Mouse (Mus musculus) spleen, adult 18-20 months (tissue): Measurements from ENCODE around the gene Il23a.
A peak's percentile ranks its signal among the peaks of the same experiment; 100 is the strongest.
"Not testable (repeated sequence)": the region's sequence is repeated elsewhere in the genome, so short reads cannot be mapped to it uniquely, and the experiment has no call there.

Experiments
- DNase-seq, 2 experiments: peaks; one replicate each; pipeline ENCODE4 v3.0.0; 2022; ENCODE audit warnings: mixed read lengths in 2 of 2

Gene Il23a

DNA sequence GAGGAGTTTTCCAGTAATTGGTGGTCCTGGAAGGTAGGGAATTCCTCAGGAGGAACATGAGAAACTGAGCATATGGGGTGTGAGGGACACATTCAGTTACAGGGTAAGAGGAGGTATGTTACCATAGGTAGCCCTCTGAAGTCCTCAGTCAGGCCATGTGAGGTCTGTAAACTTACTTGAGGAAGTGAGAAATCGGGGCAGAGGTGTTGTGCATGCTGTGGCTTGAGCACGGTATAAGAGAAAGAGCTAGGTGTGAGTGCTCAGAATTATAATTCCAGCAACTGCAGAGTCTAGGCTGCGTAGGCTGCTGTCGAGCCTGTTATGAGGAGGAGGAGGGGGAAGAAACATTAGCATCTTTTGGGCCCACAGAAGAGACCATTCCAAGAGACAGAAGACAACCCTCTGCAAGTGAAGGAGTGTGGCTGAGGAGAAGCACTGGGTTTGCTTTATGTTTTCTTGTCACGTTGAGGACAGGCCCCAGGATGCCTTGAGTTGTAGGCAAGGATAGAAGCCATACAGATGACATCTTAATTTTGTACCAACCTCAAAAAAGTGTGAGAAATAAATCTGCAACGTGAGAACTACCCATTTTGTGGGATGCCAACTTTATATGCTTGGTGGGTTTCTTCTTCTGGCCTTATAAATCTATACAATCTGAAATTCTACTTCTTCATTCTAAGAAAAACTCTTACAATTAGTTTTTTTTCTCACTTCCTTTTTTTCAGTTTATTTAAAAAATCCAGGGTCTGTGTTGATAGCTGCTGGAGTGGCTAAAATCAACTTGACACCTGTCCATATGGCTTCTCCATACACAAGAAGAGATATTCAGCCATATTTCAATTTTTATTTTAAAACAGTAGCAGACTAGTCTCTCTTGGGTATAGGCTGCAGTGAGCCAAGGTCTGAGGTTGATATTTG, 34.9 kb downstream of the Il23a start:
- DNase-seq = peak in 1 of 2 experiments; percentile 23

DNA sequence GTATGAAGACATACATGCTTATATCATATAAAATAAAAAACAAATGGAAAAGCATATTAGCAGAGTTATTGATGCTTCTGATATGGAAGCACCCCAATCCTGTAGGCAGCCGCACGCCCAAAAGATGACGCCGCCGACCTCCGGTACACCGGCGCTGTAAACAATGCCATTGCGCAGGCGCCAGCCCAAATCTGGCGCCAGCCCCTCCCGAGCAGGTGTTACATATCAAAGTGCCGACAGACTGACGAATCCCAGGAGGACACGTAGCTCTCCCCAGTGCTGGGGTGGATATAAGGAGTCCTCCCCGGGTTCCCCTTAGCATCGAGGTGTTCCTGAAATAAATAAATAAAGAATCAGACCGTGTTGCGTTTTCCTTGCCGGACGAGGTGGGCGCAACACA, 36.3 kb downstream of the Il23a start:
- no peak for DNase-seq

DNA sequence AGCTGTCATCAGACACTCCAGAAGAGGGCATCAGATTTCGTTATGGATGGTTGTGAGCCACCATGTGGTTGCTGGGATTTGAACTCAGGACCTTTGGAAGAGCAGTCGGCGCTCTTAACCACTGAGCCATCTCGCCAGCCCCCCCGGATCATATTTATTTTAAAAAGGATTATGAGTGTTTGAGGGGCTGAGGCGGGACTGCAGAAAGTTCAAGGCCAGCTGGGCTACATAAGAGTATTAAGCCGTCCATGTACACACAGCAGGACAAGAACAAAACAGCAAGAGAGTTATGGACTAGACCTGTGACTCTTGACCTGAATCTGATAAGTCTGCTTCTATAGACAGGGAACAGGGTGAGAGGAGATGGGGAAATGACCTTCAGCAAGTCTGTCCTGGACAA, 38.2 kb downstream of the Il23a start:
- not testable (repeated sequence) for DNase-seq

DNA sequence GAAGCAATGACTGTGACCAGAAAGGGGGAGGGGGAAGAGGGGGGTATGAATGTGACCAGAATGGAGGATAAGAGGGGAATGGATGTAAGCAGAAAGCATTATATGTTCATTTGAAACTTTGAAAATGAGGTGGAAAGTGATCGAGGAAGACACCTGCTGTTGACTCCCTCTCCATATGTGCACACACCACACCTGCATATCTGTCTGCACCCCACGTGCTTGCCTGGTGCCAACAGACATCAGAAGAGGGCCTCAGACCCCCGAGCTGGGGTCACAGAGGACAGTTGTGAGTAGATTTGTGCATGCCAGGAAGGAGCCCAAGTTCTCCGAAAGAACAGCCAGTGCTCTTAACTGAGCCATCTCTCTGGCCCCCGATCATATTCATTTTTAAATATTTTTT, 38.6 kb downstream of the Il23a start:
- no peak for DNase-seq

DNA sequence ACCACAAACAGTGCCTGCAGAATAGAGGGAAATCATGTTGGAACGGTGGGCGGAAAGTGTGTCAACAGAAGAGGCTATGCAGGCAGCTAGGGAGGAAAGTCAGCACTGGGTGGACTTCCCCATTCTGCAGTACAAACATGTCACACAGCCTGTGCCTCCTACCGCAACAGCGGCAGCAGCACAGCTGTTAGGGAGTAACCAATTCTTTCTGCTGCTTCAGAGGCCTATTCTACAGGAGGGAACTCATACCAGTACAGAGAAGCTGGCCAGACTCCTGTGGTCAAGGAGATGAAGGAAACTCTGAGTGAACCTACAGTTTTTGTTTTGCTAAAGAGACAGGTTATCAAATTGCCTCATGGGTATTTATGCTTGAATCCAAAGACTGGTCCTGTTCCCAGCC, 39.6 kb downstream of the Il23a start:
- peak; percentile 42 to 45 for DNase-seq

DNA sequence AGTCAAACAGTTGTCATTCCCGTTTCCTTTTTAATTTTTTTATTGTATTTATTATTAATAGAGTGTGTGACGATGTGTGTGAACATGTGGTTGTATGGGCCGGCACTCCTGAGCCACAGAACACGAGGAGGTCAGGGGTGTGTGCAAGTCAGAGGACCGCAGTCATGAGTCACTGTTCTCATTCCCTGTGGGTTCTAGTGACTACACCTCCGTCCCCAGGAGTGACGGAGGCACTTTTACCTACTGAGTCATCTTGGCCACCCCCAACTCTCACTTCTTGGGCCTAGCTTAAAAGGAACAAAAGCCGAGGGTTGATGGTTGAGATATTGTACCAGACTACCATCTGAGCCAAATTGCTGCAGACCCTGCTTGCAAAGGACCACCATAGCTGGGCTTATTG, 42.2 kb downstream of the Il23a start:
- no peak for DNase-seq

DNA sequence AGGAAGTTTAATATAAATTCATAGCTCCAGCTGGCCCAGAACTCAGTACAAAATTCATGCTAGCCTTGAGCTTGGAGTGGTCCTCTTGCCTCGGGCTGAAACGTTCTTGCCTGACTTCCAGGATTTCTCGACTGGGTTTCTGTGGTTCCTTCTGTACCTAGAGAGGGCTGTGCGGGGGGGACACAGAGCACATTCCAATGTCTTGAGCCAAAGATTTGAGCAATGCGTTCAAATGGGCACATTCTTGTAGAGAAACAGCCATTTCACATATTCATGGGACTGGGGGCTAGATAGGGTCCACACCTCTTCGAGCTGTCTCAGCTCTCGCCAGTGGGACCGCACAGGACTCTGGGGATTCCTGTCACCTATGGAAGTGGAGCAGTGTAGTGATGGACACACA, 42.6 kb downstream of the Il23a start:
- DNase-seq = no peak

DNA sequence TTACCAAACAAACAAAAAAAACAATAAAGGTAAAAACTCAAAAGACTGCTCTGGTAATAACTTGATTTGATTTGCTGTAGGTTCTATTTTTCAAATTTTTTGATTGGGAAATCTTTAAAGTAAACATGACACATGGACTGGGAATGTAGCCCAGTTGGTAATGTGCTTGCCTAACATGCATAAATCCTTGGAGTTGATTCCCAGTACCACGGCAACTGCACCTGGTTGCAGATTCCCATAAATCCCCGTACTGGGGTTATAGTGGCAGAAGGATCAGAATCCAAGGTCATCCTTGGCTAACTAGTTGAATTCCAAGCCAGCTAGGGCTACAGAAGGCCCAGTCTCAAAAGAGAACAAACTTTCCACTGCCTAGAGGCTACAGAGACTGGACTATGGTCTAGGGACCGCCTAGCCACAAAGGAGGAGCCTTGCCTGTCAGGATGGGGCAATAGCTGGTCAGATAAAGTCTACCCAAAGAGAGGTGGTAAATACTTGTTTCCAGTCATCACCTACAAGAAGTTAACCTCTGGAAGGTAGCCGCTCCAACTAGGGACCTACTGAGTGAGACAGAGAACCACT, 44.8 kb downstream of the Il23a start, which contains the start of gene Apon:
Gene Apon, plus strand, starts transcription at position 420 of the 579 bp plus-strand sequence.
- no peak for DNase-seq

DNA sequence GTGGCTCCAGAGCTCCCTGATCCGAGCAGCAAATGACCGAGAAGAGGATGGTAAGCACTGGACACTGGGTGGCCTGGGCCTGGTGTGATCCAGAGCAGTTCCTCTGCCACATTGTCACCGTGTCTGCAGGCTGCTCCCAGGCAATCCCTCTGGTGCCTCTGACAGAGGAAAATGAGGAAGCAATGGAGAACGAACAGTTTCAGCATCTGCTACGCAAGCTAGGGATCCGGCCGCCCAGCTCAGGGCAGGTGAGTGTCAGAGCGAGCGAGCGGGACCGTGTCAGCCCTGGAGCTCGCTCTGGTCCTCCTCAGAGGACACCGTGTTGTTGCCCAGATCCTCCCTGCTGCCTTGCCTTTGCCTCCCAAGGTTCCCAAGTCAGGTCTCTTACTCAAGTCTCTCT, 48.0 kb downstream of the Il23a start:
- DNase-seq = no peak

DNA sequence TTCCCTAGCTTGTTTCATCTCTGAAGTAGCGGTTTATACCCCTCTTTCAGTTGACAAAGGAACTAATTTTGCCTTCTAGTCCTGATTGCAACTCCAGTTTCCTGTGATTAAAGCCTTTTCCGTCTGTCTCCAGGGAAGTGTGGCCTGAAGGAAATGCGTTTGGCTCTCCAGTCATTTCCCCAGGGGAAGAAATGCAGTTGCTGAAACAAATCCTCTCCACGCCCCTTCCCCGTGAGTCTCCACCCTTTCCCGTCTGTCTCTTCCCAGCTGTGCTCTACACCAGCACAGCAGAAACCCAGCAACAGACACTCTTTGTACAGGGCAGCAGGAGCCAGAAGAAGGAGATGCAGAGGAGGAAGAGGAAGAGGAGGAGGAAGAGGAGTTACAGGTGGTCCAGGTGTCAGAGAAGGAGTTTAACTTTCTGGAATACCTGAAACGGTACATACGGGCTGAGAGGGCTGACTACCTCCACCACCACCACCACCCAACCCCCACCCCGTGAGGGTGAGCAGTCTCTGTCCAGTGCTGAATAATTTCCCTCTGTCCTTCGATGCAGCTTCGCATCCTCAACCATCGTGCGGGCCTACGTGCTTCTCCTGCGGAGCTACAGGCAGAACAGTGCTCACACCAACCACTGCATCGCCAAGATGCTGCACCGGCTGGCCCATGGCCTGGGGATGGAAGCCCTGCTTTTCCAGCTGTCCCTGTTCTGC, 51.4 kb downstream of the Il23a start:
- no peak for DNase-seq
